Mouse (Mus musculus) kidney, postnatal 0 days (tissue): ENCODE measurements around the gene Itpr1. TPM values are rescaled to one million over a fixed set of nuclear protein-coding genes. Genes with fewer than 3 reads are reported as not detected.
A peak's percentile ranks its signal among the peaks of the same experiment; 100 is the strongest.

Experiments
- ATAC-seq: fragments of 200-750 bp; cut with Nextera tagmentation; replicated peaks from 2 replicates; pipeline ENCODE4 v1.8.0; 2017; ENCODE audit warnings: low read depth, moderate number of reproducible peaks, moderate TSS enrichment, moderate library complexity; ENCODE audit not compliant: low FRiP score
- DNase-seq: peaks from one replicate; pipeline ENCODE4 v3.0.0-alpha.2; 2016; ENCODE audit warnings: low spot score
- H3K27ac ChIP-seq: fragments of 300-500 bp; sonication (generic); 2 replicates; pipeline ENCODE4 v1.5.1; 2014; ENCODE audit warnings: mild to moderate bottlenecking
- H3K27me3 ChIP-seq: fragments of 300-500 bp; sonication (generic); 2 replicates; pipeline ENCODE4 v1.6.1; 2014; ENCODE audit warnings: low read length, mixed read lengths; ENCODE audit not compliant: insufficient read depth
- H3K36me3 ChIP-seq: fragments of 300-500 bp; sonication (generic); 2 replicates; pipeline ENCODE4 v1.6.1; 2014; ENCODE audit warnings: low read length, mixed read lengths; ENCODE audit not compliant: insufficient read depth
- H3K4me1 ChIP-seq: fragments of 300-500 bp; sonication (generic); replicated peaks from 2 replicates; pipeline ENCODE4 v1.6.1; 2014; ENCODE audit warnings: antibody characterized with exemption, low read length, mixed read lengths; ENCODE audit not compliant: insufficient read depth
- H3K4me2 ChIP-seq: fragments of 300-500 bp; sonication (generic); 2 replicates; pipeline ENCODE4 v1.6.1; 2014; ENCODE audit warnings: mild to moderate bottlenecking, low read length, moderate library complexity, mixed read lengths
- H3K4me3 ChIP-seq: fragments of 300-500 bp; sonication (generic); replicated peaks from 2 replicates; pipeline ENCODE4 v1.5.1; 2014; ENCODE audit warnings: low read depth, low read length
- H3K9ac ChIP-seq: fragments of 300-500 bp; sonication (generic); 2 replicates; pipeline ENCODE4 v1.6.1; 2014; ENCODE audit warnings: low read depth, low read length
- H3K9me3 ChIP-seq: fragments of 300-500 bp; sonication (generic); replicated peaks from 2 replicates; pipeline ENCODE4 v1.6.1; 2016; ENCODE audit warnings: low read length, inconsistent platforms, mixed read lengths
- CTCF ChIP-seq: IDR thresholded peaks from 2 replicates; pipeline ENCODE4 v1.5.1; 2016; ENCODE audit warnings: antibody characterized with exemption, low read depth, mild to moderate bottlenecking, moderate library complexity
- WGBS: fragments of 180-500 bp; shearing (Covaris S2); extraction: QIAGEN DNeasy Blood & Tissue Kit; methylation state at CpG from one replicate; pipeline ENCODE4 v1.1.7; 2014; 5-methylcytosine and 5-hydroxymethylcytosine counted together
- polyA plus RNA-seq: library from polyadenylated mRNA; unstranded; fragments of >200 nt; fragmentation: Nextera tagmentation; extraction: Ambion mirVana; gene quantifications from 2 replicates; pipeline ENCODE4 v1.2.1, GENCODE M21; 2015

The Itpr1 gene
- polyA plus RNA-seq, 1 experiment from 2014 or later: 21.2 TPM

DNA sequence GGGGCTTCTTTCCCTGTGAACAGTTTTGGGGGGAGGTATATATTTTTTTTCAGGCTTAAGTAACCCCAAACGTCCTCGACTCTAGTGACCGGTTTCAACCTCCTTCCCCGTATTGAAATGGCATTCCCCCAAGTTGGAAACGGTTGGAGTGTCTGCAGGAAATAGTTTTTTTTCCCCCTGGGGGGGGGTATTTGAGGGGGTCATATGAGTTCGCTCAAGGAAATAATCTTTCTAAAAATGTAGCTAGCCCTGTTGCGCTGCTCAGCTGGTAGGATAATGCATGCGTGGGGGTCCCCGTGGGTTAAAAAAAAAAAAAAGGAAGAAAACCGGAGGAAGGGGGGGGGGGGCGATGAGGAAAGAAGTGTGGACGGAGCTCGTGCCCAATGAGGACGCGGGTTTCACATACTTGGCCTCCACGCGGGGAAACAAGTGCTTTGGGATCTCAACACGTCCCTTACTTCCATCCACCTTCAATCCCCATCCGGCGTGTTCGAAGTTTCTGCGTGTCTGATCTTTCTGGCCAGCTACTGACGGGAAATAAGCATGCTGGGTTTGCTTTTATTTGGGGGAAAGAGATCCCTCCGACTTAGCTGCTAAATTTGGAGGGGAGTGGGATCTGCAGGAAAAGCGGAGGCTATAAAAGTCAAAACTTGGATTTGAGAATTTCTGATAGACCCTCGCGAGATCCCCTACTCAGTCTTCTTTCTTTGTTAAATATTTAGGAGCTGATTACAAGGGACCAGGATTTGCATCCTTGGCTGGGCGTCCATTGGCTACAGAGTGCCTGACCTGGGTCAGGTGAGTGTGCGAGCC, 791 bp downstream of the Itpr1 start:
- ATAC-seq: no peak
- WGBS: under 1% methylated on average over 28 of the region's 29 CpGs
- Histone ChIP-seq H3K4me1 (peaks cover 17% of the 10 kb centered on the region; the same call in 1 of the 2 replicates), H3K27me3 (no peaks in the 10 kb centered on the region), H3K27ac (peak overlapping the region; percentile 79; the same call in 1 of the 2 replicates), H3K9ac (peak overlapping the region; percentile 76), H3K9me3 (no peaks in the 10 kb centered on the region), H3K36me3 (no peaks in the 10 kb centered on the region), H3K4me2 (peak overlapping the region; percentile 87), H3K4me3 (peak overlapping the region; percentile 84)
- DNase-seq: peak; percentile 57
- TF ChIP-seq CTCF: no peak

DNA sequence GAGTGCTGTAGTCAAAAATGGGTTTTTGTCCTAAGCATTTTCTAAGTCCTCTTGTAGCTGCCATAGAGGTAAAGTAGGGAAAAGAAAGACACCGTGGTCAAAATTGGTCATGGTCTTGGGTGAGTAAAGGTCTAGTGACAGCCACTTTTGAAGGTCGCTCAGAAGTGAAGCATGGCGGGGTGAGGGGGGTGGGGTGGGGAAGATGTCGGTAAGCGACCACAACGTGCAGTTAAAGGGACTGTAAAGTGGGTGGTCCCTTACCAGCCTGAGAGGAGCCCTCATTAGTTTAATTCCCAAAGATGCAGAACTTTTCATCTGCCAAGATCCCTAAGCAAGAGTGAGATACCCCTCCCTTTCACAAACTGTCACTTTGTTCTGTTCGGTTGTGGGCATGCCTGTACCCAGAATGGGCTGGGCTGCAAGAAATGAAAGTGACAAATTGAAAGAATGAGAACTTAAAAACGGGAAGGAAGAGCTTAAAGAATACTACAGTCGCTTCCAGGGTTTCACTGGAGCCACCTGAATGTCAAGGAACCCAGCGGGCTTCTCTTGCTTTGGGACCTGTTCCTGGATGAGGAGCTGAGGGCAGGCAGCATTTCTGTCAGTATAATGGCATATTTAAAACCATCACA, 1.5 kb downstream of the Itpr1 start:
- WGBS: 14% methylated on average over 10 of the region's 10 CpGs
- Histone ChIP-seq H3K9ac (peak overlapping the region; percentile 76), H3K27ac (peak overlapping the region; percentile 79), H3K9me3 (no peaks in the 10 kb centered on the region), H3K36me3 (no peaks in the 10 kb centered on the region), H3K27me3 (no peaks in the 10 kb centered on the region), H3K4me3 (peak overlapping the region; percentile 84), H3K4me1 (peaks cover 17% of the 10 kb centered on the region; the same call in 1 of the 2 replicates), H3K4me2 (peak overlapping the region; percentile 87)
- DNase-seq (no peak), ATAC-seq (no peak)
- no peak for TF ChIP-seq CTCF

DNA sequence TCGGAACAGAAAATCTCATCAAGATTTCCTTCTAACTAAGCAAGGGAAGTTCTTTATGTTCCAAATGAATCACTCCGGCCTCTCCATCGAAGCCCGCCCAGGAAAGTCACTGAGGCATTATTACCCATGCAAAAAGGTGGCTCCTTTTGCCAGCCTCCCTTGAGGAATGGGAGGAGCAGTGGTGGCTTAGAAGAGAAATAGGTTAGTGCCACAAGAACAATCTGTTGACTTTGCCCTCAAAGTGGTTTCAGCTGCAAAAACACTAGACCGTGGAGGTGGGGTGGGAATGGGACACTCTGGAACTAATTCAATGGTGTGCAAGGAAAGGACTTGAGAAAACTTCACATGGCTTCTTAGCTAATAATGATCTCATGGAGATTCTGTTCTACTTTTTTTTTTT, 3.2 kb downstream of the Itpr1 start:
- Histone ChIP-seq H3K9ac (no peak overlapping the region), H3K9me3 (no peaks in the 10 kb centered on the region), H3K27me3 (no peaks in the 10 kb centered on the region), H3K36me3 (no peaks in the 10 kb centered on the region), H3K4me2 (peak overlapping the region; percentile 87; the same call in 1 of the 2 replicates), H3K27ac (0 out of 2 replicates have a peak overlapping the region, but pooled peaks have one; percentile 20), H3K4me3 (no peak overlapping the region), H3K4me1 (peaks cover 17% of the 10 kb centered on the region; the same call in 1 of the 2 replicates)
- DNase-seq (no peak), ATAC-seq (no peak)
- no peak for TF ChIP-seq CTCF
- 53% methylated on average over 5 of the region's 5 CpGs for WGBS

DNA sequence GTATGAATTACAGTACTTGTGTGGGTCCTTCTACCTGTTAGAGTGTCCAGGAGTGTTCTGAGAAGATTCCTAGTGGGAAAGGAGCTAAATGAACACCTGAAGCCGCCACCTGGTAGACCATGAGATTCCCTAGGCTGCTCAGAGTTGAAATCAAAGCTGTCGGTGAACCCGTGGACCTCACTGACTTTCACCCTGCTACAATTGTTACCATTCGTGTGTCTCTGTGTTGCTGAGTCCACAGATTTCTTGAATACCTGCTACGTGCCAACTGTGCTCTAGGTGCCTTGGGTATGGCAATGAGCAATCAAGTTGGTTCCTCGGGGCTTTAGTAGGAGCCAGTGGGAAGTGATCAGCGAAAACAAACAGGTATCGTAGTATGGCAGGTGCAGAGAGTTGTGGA, 3.9 kb downstream of the Itpr1 start:
- no peaks in the 10 kb centered on the region for H3K36me3 ChIP-seq
- no peak overlapping the region for H3K9ac ChIP-seq
- no peak for TF ChIP-seq CTCF
- H3K4me2 ChIP-seq: no peak overlapping the region
- ATAC-seq: no peak
- H3K27ac ChIP-seq: no peak overlapping the region
- WGBS: 85% methylated on average over 8 of the region's 8 CpGs
- H3K4me3 ChIP-seq: no peak overlapping the region
- peaks cover 17% of the 10 kb centered on the region; the same call in 1 of the 2 replicates for H3K4me1 ChIP-seq
- DNase-seq: no peak
- no peaks in the 10 kb centered on the region for H3K9me3 ChIP-seq
- no peaks in the 10 kb centered on the region for H3K27me3 ChIP-seq

DNA sequence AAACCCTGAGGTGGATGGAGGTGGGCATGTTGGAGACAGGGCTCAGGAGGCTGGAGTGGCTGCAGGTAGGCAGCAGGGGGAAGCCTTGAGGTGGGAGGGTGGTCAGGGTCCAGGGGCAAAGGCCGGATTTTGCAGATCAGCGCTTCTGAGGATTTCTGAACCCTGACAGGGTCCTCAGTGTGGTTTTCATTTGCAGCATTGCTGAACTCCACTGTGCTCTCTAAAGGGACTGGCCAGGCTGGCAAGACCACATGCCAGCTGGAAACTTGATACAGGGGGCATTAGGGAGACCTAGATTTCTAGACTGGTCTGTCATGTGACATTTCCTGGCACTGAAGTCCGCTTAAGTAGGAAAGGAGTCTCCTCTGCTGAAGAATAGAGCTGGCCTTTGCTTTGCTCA, 5.1 kb downstream of the Itpr1 start:
- 70% methylated on average over 3 of the region's 3 CpGs for WGBS
- no peak for TF ChIP-seq CTCF
- no peak overlapping the region for H3K4me2 ChIP-seq
- H3K4me1 ChIP-seq: peaks cover 17% of the 10 kb centered on the region; the same call in 1 of the 2 replicates
- DNase-seq (no peak), ATAC-seq (peak; percentile 64)
- H3K27ac ChIP-seq: peak overlapping the region; percentile 19; the same call in 1 of the 2 replicates
- H3K4me3 ChIP-seq: no peak overlapping the region
- H3K36me3 ChIP-seq: no peaks in the 10 kb centered on the region
- H3K9me3 ChIP-seq: no peaks in the 10 kb centered on the region
- H3K9ac ChIP-seq: no peak overlapping the region
- no peaks in the 10 kb centered on the region for H3K27me3 ChIP-seq

DNA sequence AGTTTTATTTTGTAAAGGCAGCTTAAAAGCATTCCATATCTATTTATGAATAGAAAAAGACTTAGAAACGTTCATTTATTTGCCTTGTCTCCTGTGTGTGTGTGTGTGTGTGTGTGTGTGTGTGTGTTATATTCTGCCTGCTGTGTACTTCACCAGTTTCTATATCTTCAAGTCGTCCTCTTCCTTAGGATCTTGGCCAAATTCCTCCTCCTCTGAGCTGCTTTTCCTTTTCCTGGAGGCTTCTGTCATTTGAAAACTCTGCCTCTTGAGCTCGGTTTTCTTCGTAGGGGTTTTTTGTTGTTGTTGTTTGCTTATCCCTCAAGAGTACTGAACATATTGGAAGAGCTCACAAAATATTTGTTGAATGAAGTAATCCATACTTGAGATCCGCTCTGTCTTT, 9.5 kb downstream of the Itpr1 start:
- Histone ChIP-seq H3K9me3 (no peaks in the 10 kb centered on the region), H3K27ac (no peak overlapping the region), H3K27me3 (no peaks in the 10 kb centered on the region), H3K36me3 (no peaks in the 10 kb centered on the region), H3K9ac (no peak overlapping the region), H3K4me1 (peaks cover 5% of the 10 kb centered on the region; the same call in 1 of the 2 replicates), H3K4me3 (no peak overlapping the region), H3K4me2 (no peak overlapping the region; the same call in 1 of the 2 replicates)
- DNase-seq (no peak), ATAC-seq (no peak)
- 52% methylated on average over 5 of the region's 5 CpGs for WGBS
- TF ChIP-seq CTCF: no peak
